Mouse (Mus musculus) hindlimb bud, embryonic 11.5 days (tissue): ENCODE measurements around the gene Tmem163.

ENCODE experiments used
- DNase-seq: peaks from one replicate; pipeline ENCODE4 v3.0.0-alpha.2; 2012; ENCODE audit warnings: low read depth, low spot score; ENCODE audit errors: extremely low spot score

Tmem163 gene

GRCm38 (mm10) chr1:127661118-127662012, 18.0 kb downstream of the Tmem163 start:
- no peak for DNase-seq

DNA sequence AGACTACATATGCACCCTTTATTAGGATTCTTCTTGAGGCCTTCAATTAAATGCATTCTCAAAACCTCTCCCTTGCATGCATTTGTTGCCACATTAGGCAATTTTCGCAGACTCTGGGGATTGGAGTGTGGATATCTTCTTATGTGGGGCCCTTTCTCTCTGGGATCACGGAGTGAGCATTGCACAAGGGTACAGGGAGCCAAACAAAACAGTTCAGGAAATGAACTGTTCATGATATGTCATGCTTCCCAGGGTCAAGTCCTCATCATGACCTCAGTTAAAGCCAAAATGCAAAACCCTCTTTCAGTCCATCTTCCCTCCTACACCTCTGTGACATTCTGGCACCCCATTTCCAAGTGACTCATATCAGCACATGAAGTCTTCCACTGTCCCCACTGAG, 27.8 kb downstream of the Tmem163 start:
- no peak for DNase-seq

GRCm38 (mm10) chr1:127642976-127643769, 36.2 kb downstream of the Tmem163 start:
- no peak for DNase-seq

DNA sequence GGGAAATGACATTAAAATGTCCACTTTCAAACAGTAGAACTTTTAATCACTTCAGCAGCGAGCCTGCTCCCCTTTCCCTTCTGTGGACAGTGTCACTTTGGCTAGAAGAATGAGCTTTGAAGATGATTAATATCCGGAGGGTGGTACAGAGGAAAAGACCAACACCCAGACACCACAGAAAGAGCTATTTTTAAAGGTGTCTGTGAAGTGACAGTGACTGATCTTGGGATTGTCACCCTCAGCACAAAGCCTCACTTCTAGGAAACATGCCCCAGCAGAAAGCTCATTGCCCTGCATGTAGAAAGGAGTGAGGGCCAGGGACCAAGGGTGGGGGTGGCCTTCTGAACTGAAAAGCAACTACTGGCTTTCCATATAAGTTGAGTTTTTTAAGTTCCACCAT, 41.4 kb downstream of the Tmem163 start:
- no peak for DNase-seq

DNA sequence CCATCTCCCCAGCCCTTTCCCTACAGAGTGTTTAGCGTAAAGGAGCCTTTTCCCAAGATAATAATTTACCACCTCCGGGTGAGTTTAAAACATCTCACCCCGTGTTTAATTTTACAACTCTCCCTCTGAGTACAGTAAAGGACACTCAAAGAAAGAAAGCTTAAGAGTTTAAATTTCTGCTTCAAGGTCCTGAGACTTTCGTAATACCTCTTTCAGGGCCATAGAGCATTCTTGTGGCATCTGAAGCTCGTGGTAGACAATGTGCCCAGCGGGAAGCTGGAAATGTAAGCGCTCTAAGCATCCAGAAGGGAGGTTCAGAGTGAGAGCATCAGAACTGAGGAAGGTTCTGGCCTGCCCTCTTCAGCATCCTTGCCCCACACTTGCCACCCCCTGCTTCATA, 52.2 kb downstream of the Tmem163 start:
- no peak for DNase-seq

DNA sequence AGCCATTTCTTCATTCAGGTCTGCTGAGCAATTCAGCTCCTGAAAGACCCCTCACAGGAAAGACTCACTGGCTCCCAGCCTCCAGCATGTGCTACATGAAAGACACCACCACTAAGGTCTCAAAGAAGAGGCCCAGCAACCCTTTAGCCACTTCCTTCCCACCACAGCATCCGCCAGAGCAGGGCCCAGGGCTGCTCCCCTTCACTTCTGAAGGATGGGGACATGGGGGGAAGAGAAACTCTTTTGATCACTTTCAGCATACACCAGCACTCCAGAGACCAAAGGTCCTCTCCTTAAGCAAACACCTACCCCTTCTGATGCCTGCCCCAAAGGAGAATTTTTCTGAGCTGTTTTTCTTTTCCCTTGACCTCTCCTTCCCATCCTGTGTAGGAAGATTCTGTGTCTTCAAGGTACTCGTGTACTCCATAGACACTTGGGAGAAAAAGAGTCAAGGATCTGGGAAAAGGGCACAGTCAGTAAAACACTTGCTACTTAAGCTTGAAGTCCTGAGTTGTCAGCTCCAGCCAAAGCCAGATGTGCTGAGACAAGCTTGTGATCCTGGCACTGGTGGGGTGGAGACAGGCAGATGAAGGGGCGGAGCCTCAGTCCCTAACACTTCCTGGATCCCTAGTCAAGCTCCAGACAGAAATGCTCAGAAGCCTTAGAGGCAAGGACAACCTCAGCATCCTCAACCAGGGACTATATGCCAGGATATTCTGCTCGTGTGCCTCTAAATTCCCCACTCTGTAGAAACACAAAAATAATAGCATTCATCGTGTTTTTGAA, 53.6 kb downstream of the Tmem163 start:
- DNase-seq, result no peak

DNA sequence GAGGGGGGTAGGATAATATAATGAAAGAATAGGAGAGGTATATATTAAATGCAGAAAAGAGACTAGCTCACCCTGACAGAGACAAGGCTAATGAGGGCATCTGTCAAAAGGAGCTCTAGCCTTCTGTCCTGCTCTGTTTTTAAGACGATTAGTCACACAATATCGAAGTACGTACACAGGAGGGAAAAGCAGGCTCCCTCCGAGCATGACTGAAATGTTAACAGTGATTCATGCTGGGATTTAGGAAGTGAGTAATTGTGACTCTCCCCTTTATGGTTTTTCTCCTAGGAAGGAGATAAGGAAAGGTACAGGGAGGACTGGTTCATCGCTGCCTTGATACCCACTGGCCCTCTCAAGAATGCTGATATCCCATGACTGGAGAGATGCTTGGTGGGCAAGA, 57.0 kb downstream of the Tmem163 start:
- DNase-seq, result no peak

DNA sequence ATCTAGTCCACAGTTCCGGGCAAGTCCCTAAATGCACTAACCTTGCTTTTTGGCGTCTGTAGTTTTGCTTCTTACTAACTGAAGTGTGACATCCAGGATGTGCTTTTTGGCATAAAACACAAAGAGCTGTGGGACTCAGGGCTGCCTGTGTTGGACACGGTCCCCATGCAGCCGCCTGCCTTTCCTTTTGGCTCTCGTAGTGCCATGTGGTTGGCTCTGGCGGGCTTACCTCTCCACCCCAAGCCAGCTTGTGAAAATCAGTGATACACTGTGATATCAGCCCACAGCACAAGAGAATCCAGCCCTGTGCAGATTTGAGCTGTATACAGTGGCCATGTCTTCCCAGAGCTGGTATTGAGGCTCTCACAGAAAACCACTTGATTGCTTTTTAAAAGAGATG, 60.3 kb downstream of the Tmem163 start:
- DNase-seq, result no peak

DNA sequence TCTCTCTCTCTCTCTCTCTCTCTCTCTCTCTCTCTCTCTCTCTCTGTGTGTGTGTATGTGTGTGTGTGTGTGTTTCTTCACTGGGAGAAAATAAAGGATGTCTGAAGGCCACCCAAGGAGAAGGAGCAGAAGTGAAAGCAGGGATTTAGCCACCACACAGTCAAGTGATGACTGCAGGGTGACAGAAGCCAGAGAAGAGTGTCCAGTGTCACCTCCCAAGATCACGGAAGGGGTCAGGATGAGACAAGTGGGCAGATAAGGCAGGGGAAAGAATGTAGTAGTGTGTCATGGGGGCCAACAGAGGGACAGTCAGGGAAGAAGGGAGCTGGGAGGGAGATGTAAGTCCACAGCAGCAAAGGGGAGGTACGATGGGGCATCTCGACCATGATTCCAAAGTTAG, 69.0 kb downstream of the Tmem163 start:
- no peak for DNase-seq

DNA sequence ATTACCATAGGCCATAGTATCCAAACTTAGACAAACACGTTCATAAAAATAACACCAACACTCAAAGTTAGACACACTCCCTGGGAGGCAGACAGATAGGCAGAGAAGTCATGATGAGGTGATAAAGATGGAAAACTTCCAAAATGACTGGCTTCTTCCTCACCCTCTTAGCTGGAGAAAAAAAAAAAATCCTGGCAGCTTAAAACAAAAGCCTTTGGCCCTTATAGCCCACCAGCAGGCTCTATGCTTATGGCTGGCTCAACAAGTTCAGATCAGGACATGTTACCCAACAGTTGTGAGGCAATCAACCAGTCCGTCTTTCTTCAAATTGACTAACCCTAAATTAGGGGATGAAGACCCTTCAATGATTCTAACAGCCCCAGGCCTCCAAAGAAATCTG, 69.5 kb downstream of the Tmem163 start:
- no peak for DNase-seq

- DNase-seq, result no peak
Measured at GRCm38 (mm10) chr1:127608326-127608725, 71.0 kb downstream of the Tmem163 start.

DNA sequence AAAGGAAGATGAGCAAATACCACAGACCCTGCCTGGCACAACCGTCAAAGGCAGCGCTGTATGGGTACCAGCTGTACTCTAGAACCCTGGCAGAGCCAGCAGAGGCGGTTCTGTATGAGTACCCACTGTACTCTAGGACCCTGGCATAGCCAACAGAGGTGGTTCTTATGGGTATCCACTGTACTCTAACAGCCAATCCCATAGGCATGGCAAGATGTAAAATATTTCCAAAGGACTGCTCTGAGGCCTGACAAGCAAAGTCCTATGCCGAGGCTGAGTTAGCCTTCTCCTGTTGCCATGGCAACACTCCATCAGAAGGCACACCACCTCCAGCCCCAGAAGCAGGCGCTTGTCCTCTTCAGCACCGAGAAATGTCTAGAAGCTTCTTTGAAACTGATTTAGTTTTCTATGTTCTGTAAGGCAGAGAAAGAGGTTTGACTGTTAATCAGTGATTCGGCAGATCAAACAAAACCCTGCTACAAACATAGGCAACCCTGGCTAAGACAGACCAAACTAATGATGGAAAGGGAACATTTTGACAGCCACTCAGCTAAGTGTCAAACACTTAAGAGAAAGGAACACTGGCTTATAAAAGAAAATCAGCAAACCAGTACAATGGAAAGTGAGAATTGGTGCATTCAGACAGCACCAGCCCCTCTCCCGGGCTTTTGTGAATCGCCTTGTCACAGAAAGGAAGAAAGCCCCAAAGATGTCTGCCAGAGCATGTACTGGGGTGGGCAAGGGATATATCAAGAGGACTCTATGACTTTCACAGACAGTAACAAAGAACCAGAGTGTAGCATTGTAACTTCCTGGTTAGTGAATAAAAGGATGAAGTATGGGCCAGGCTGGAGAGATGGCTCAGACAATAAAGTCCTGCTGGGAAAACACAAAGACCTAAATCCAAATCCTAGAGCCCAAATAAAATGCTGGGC, 75.4 kb downstream of the Tmem163 start:
- DNase-seq, result no peak

DNA sequence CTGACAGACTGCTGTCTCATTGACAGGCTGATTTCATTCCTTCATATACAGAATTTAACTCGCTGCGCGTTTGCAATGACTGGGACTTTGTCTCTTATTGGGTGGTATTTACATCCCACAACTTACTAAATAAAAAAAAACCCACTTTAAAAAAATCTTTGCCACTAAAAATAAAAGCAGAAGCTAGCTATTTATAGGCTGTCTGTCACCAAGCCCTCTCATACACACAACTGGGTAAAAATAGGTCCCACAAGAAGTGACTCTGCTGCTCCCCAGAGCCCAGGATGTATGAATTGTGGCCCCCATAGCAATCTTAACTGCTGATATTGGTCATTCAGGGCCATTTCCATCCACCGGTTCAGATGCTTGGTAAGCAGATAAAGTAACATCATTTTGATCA, 83.2 kb downstream of the Tmem163 start:
- no peak for DNase-seq

GRCm38 (mm10) chr1:127595735-127596134, 83.6 kb downstream of the Tmem163 start:
- DNase-seq, result no peak

- no peak for DNase-seq
Measured at GRCm38 (mm10) chr1:127589542-127589941, 89.8 kb downstream of the Tmem163 start.

DNA sequence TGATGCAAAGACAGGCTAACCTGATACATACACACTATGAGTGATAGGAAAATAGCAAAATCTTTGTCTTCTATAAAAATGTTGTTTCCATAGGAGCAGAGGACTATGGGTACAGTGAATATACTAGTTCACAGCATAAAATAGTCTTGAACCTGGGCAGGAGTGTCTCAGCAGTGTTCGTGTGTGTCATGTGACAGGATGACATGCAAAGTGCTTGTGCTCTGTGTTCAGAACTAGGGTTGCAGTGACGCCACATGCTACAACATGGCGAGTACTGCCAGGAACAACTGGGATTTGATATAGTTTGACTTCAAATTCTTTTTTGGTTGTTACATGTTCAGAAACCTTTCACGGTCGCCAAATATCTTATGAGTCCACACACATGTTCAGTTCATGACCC, 92.3 kb downstream of the Tmem163 start:
- no peak for DNase-seq

DNA sequence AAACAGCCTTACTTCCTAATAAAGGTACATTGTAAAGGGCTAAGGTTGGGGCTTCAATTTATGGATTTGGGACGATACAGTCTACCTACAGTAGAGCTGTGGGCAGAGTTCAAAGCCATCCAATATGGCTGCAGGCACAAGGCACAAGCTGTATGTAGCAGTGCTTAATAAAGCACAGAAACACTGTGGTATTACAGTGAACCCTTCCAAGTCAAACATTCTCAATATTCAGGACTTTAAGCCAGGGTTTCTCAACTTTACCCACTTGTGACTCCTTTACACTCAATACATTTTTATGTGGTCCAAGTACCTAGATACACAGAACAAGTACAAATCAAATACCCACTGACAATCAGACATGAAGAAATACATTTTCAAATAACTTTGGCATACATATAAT, 93.2 kb downstream of the Tmem163 start:
- no peak for DNase-seq

DNA sequence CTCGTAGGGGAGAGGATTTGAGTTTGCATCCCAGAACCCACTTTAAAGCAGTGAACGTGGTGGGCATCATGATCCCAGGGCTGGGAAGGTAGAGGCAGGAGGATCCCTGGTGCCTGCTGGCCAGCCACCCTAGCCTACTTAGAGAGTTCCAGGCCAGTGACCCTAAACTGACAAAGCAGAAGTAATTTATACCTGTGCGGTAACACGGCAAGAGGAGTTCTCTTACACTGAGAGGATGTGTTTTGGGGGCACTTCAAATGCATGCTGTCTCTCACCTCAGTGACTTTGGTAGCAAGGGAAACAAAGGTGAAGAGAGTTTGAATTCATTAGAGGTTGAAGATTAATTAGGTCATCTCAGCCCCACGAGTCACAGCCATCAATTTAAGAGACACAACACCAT, 101.4 kb downstream of the Tmem163 start:
- DNase-seq, result no peak

DNA sequence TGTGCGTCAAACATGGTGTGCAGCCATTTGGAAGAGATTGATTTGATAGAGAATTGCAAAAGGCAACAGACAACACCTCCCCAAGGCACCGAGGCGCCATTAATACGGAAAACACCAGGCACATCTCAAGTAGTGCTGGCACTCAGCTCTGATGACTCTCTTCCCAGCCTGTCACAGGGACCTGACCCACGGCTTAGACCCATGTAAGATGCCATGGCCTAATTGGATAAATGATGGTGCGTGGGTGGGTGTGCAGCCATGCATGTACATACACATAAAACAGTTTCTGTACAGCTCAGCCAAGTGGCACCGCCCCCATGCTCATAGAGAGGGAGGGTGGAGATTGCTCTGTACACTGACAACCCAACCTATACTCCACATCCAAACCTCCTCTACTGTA, 102.3 kb downstream of the Tmem163 start:
- DNase-seq, result no peak

DNA sequence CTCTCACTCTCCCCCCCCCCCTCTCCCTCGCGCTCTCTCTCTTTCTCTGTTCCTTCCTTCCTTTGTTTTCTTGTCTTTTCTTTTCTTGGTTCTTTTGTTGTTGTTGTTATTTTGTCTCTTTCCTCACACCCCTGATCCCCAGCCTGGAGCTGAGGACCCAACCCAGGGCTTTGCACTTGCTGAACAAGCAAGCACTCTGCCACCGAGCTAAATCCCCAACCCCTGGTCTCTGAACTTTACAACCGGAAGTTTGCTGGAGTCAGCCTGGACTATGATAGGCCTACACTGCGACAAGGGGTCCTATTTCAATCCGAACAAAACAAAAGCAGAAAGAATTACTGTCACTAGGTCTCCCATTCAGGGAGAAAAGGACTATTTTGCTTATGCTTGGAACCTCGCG, 102.8 kb downstream of the Tmem163 start:
- DNase-seq, result peak; percentile 1
